Mouse (Mus musculus) kidney, adult 10 weeks (tissue): Measurements from ENCODE around the gene Tm9sf2. TPM values are rescaled to one million over a fixed set of nuclear protein-coding genes. Genes with fewer than 3 reads are reported as not detected.

ENCODE experiments used
- polyA plus RNA-seq: library from polyadenylated mRNA; stranded (reverse); fragments of 350-450 nt; fragmentation: Illumina TruSeq; extraction: RNeasy Lipid Tissue Mini Kit (QIAGEN cat#74804); gene quantifications from one replicate; pipeline ENCODE4 v1.2.3, GENCODE M21; 2014; ENCODE audit warnings: low read depth, low replicate concordance

Gene Tm9sf2
- 791 TPM for polyA plus RNA-seq

GRCm38 (mm10) chr14:122106822-122107468 lies at the start of gene Tm9sf2:
TSS of gene Tm9sf2 (plus strand) at chr14:122107038.

GRCm38 (mm10) chr14:122181078-122181814 lies 74.4 kb downstream of the Tm9sf2 start, which contains the start of gene Clybl:
TSS of gene Clybl (plus strand) at chr14:122181704.

Other genes starting within 250 kb of the Tm9sf2 start
- 12.0 TPM for gene Ubac2, start 228.4 kb upstream of the Tm9sf2 start, polyA plus RNA-seq
- not detected for gene Gpr18, start 191.3 kb upstream of the Tm9sf2 start, polyA plus RNA-seq
- gene Gpr183, start 141.8 kb upstream of the Tm9sf2 start, polyA plus RNA-seq = 0.40 TPM
- not detected for gene Timm8a2, start 72.4 kb upstream of the Tm9sf2 start, polyA plus RNA-seq
- gene Clybl, start 74.7 kb downstream of the Tm9sf2 start, polyA plus RNA-seq = 169 TPM